Mouse (Mus musculus) hindbrain, postnatal 0 days (tissue): ENCODE measurements at regions not wholly inside any gene's neighbourhood (a gene's known extent, or its start where the extent isn't known, plus 50 kb on each side); places are given as distances from the start of the nearest gene placed in this dataset.
A peak's percentile ranks its signal among the peaks of the same experiment; 100 is the strongest.

Source experiments
- ATAC-seq: fragments of 200-750 bp; cut with Nextera tagmentation; 2 replicates; pipeline ENCODE4 v1.8.0; 2017; ENCODE audit warnings: mild to moderate bottlenecking, moderate TSS enrichment, moderate library complexity
- DNase-seq: peaks from one replicate; pipeline ENCODE4 v3.0.0-alpha.2; 2015; ENCODE audit warnings: low spot score
- H3K27ac ChIP-seq: fragments of 300-500 bp; sonication (generic); 2 replicates; pipeline ENCODE4 v1.5.1; 2014; ENCODE audit warnings: mild to moderate bottlenecking
- H3K27me3 ChIP-seq: fragments of 300-500 bp; sonication (generic); 2 replicates; pipeline ENCODE4 v1.6.1; 2014; ENCODE audit warnings: low read length, mixed read lengths; ENCODE audit not compliant: insufficient read depth
- H3K36me3 ChIP-seq: fragments of 300-500 bp; sonication (generic); 2 replicates; pipeline ENCODE4 v1.6.1; 2014; ENCODE audit warnings: low read length, mixed read lengths; ENCODE audit not compliant: insufficient read depth
- H3K4me1 ChIP-seq: fragments of 300-500 bp; sonication (generic); 2 replicates; pipeline ENCODE4 v1.6.1; 2014; ENCODE audit warnings: antibody characterized with exemption, low read length, mixed read lengths; ENCODE audit not compliant: insufficient read depth
- H3K4me2 ChIP-seq: fragments of 300-500 bp; sonication (generic); 2 replicates; pipeline ENCODE4 v1.6.1; 2014; ENCODE audit warnings: low read depth, mild to moderate bottlenecking, low read length, moderate library complexity, mixed read lengths
- H3K4me3 ChIP-seq: fragments of 300-500 bp; sonication (generic); 2 replicates; pipeline ENCODE4 v1.5.1; 2014; ENCODE audit warnings: low read length
- H3K9ac ChIP-seq: fragments of 300-500 bp; sonication (generic); replicated peaks from 2 replicates; pipeline ENCODE4 v1.6.1; 2014; ENCODE audit warnings: mild to moderate bottlenecking, low read length, moderate library complexity, mixed read lengths
- H3K9me3 ChIP-seq: fragments of 300-500 bp; sonication (generic); 2 replicates; pipeline ENCODE4 v1.6.1; 2016; ENCODE audit warnings: low read length, mixed read lengths
- CTCF ChIP-seq: IDR thresholded peaks from 2 replicates; pipeline ENCODE4 v1.5.1; 2016; ENCODE audit warnings: antibody characterized with exemption, control low read depth, low read depth
- WGBS: fragments of 180-500 bp; shearing (Covaris S2); extraction: QIAGEN DNeasy Blood & Tissue Kit; methylation state at CpG from one replicate; pipeline ENCODE4 v1.1.7; 2014; 5-methylcytosine and 5-hydroxymethylcytosine counted together

GRCm38 (mm10) chr13:53850146-53850545 is 205.4 kb downstream of the Drd1 start:
- H3K27ac ChIP-seq, result no peak overlapping the region
- H3K9ac ChIP-seq, result no peak overlapping the region
- H3K9me3 ChIP-seq, result no peaks in the 10 kb centered on the region
- 83% methylated on average over 9 of the region's 9 CpGs for WGBS
- no peak for TF ChIP-seq CTCF
- DNase-seq (no peak), ATAC-seq (no peak)
- no peak overlapping the region for H3K4me3 ChIP-seq
- no peaks in the 10 kb centered on the region for H3K27me3 ChIP-seq
- H3K4me2 ChIP-seq, result no peak overlapping the region
- H3K36me3 ChIP-seq, result no peaks in the 10 kb centered on the region
- H3K4me1 ChIP-seq, result no peaks in the 10 kb centered on the region

- TF ChIP-seq CTCF, result no peak
- ATAC-seq (no peak), DNase-seq (no peak)
- no peaks in the 10 kb centered on the region for H3K27me3 ChIP-seq
- no peak overlapping the region for H3K27ac ChIP-seq
- H3K9ac ChIP-seq, result no peak overlapping the region
- H3K4me1 ChIP-seq, result no peaks in the 10 kb centered on the region
- H3K4me2 ChIP-seq, result no peak overlapping the region
- 62% methylated on average over 5 of the region's 5 CpGs for WGBS
- no peak overlapping the region for H3K4me3 ChIP-seq
- no peaks in the 10 kb centered on the region for H3K36me3 ChIP-seq
- H3K9me3 ChIP-seq, result no peaks in the 10 kb centered on the region
These were observed 209.3 kb downstream of the Drd1 start for GRCm38 (mm10) chr13:53846221-53846620.

GRCm38 (mm10) chr13:53845786-53846185 is 209.7 kb downstream of the Drd1 start:
- ATAC-seq (no peak), DNase-seq (no peak)
- Histone ChIP-seq H3K27ac (no peak overlapping the region), H3K27me3 (no peaks in the 10 kb centered on the region), H3K9ac (no peak overlapping the region), H3K9me3 (no peaks in the 10 kb centered on the region), H3K36me3 (no peaks in the 10 kb centered on the region), H3K4me1 (no peaks in the 10 kb centered on the region), H3K4me2 (no peak overlapping the region), H3K4me3 (no peak overlapping the region)
- WGBS, result 82% methylated on average over 14 of the region's 14 CpGs
- TF ChIP-seq CTCF, result no peak

GRCm38 (mm10) chr13:53825957-53826580 is 229.4 kb downstream of the Drd1 start:
- Histone ChIP-seq H3K4me3 (no peak overlapping the region), H3K4me2 (no peak overlapping the region), H3K27me3 (no peaks in the 10 kb centered on the region), H3K9me3 (no peaks in the 10 kb centered on the region), H3K36me3 (no peaks in the 10 kb centered on the region), H3K9ac (no peak overlapping the region), H3K27ac (no peak overlapping the region), H3K4me1 (no peaks in the 10 kb centered on the region)
- DNase-seq (peak; percentile 44), ATAC-seq (no peak)
- TF ChIP-seq CTCF, result no peak
- WGBS, result 49% methylated on average over 8 of the region's 8 CpGs

GRCm38 (mm10) chr13:53822061-53822460 is 233.4 kb downstream of the Drd1 start:
- Histone ChIP-seq H3K4me1 (no peaks in the 10 kb centered on the region), H3K9ac (no peak overlapping the region), H3K9me3 (no peaks in the 10 kb centered on the region), H3K27me3 (no peaks in the 10 kb centered on the region), H3K4me2 (no peak overlapping the region), H3K36me3 (no peaks in the 10 kb centered on the region), H3K27ac (no peak overlapping the region), H3K4me3 (no peak overlapping the region)
- DNase-seq, result no peak
- WGBS, result 79% methylated on average over 8 of the region's 8 CpGs
- ATAC-seq, result no peak
- no peak for TF ChIP-seq CTCF

- Histone ChIP-seq H3K9me3 (no peaks in the 10 kb centered on the region), H3K27me3 (no peaks in the 10 kb centered on the region), H3K4me2 (no peak overlapping the region), H3K36me3 (no peaks in the 10 kb centered on the region), H3K4me1 (peaks cover 5% of the 10 kb centered on the region; the same call in 1 of the 2 replicates), H3K27ac (no peak overlapping the region), H3K4me3 (no peak overlapping the region), H3K9ac (no peak overlapping the region)
- ATAC-seq, result no peak
- 84% methylated on average over 7 of the region's 7 CpGs for WGBS
- TF ChIP-seq CTCF, result no peak
- DNase-seq, result no peak
These were observed 239.9 kb downstream of the Drd1 start for GRCm38 (mm10) chr13:53815629-53816028.

GRCm38 (mm10) chr13:53814088-53814487 is 241.4 kb downstream of the Drd1 start:
- TF ChIP-seq CTCF, result no peak
- DNase-seq, result no peak

More at GRCm38 (mm10) chr13:53814088-53814487, 241.4 kb downstream of the Drd1 start:
- 66% methylated on average over 9 of the region's 9 CpGs for WGBS
- no peak overlapping the region for H3K27ac ChIP-seq
- no peaks in the 10 kb centered on the region for H3K27me3 ChIP-seq
- H3K9ac ChIP-seq, result no peak overlapping the region
- peaks cover 5% of the 10 kb centered on the region; the same call in 1 of the 2 replicates for H3K4me1 ChIP-seq
- H3K4me3 ChIP-seq, result no peak overlapping the region
- no peaks in the 10 kb centered on the region for H3K36me3 ChIP-seq
- ATAC-seq, result no peak
- H3K9me3 ChIP-seq, result no peaks in the 10 kb centered on the region
- H3K4me2 ChIP-seq, result no peak overlapping the region
